Mouse (Mus musculus) T-helper 17 cell (primary cell): ENCODE data around the gene Slc22a5.

Experiments
- in situ Hi-C, 2 experiments: fragments of 300-600 bp; cut with MboI, MseI; formaldehyde crosslinking; loops; 1 replicate in 1 of 2; 2 replicates in 1 of 2; pipeline ENCODE4 v1.15.1; 2025; ENCODE audit warnings: high pct_unique_total_duplicates in 2 of 2

The Slc22a5 gene

GRCm38 (mm10) chr11:53891505-53892451, at the start of gene Slc22a5:
Gene Slc22a5, minus strand, starts transcription at chr11:53891660.
- in situ Hi-C loops: no loop called here

- in situ Hi-C loops: loop anchor here (5.0 kb wide), 2 partner anchors 55 to 60 kb away; no protein-coding TSS in a partner anchor
These were observed 40.5 kb upstream of the Slc22a5 start for GRCm38 (mm10) chr11:53931944-53932318.

- in situ Hi-C loops: loop anchor here (5.0 kb wide), 2 partner anchors 56 to 61 kb away; no protein-coding TSS in a partner anchor
These were observed 39.9 kb upstream of the Slc22a5 start for GRCm38 (mm10) chr11:53931091-53931943.

- in situ Hi-C loops: loop anchor here (5.0 kb wide), 2 partner anchors 58 to 63 kb away; no protein-coding TSS in a partner anchor
These were observed 38.3 kb upstream of the Slc22a5 start for GRCm38 (mm10) chr11:53929741-53930140.

- in situ Hi-C loops: no loop called here
These were observed 37.1 kb upstream of the Slc22a5 start for GRCm38 (mm10) chr11:53928585-53928984.

- in situ Hi-C loops: no loop called here
These were observed 34.8 kb upstream of the Slc22a5 start for GRCm38 (mm10) chr11:53926303-53926702.

- in situ Hi-C loops: no loop called here
These were observed 27.4 kb upstream of the Slc22a5 start for GRCm38 (mm10) chr11:53918851-53919250.

DNA sequence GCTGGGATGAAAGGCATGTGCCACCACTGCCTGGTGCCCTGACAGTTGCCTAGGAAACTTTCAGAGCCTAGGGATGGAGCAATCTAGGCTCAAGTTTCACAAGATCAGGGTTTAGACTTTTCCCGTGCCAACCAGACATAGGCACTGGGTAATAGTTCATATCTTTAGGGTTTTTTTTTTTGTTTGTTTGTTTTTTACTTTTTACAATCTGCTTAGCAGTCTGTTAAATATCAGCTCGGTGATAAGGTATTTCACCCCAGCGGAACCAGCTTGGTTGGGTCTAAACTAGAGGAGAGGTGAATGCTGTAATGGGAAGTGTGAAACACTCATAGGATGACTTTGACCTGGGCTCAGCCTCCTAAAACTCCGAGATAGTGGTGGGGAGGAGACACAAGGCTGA, 19.6 kb upstream of the Slc22a5 start:
- in situ Hi-C loops: no loop called here

DNA sequence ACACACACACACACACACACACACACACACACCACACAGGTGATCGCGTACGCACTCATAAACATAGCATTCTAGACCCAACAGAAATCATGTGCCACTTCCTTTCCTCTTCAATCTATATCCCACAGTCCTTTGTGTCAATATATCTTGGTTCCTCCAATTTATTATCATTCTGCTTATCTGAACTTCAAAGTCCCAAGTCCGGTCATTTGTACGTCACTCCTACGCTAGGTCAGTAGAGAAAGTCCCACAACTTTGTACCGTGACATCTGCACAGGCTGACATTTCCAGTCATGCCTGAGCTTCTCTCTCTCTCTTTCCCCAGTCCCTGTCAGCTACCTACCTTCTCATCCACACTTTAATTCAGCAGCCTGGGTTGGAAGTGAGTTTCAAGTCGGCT, 17.2 kb upstream of the Slc22a5 start:
- in situ Hi-C loops: no loop called here

- in situ Hi-C loops: no loop called here
These were observed 13.1 kb upstream of the Slc22a5 start for GRCm38 (mm10) chr11:53904534-53904925.

DNA sequence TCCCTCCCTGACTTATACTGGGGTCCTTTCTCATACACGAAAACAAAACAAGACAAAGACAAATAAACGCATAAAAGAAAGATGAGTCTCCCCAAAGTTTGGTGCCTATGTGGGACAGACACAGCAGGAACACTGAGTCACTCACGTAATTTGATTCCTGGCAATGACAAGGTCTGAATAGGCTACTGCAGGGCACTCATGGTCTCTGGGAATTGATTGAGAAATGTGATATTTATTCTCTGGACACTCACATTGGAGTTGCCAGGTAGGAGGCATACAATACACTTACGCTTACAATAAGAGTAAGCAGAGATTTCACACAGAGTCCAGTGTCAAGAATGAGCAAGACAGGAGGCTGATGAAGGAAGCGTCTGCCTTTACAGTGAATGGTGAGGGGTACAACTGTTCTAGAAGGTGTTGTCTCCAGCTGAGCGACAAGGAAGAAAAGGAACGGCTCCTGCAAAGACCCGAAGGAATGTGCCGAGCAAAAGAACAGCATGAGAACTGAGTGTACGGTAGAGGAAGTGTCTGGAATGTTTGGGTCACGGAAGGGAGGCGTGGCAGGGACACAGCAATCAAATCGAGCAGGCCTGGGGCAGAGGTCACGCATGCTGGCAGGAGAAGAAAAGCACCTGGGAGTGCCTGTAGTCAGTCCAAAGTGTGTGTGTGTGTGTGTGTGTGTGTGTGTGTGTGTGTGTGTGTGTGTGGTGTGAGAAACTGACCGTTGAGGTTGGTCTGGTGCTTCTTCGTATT, 12.5 kb upstream of the Slc22a5 start:
- in situ Hi-C loops: no loop called here

DNA sequence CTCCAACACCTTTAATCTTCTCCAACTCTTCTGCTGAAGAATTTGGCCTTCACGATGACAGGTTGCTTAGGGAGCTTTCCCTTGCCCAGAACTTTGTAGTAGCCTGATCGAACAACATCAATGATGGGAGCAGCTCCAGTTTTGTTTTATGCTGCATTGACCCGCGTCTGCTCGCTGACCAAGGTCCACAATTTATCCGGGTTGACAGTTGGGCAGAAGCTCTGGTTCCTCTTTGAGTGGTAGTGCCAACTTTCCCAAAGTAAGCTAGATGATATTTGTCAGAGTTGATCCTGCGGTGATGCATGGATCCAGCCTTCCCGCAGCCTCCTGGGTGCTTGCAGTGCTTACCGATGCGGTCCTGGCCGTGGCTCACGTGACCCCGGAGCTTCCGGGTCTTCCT, 11.3 kb upstream of the Slc22a5 start:
- in situ Hi-C loops: no loop called here

DNA sequence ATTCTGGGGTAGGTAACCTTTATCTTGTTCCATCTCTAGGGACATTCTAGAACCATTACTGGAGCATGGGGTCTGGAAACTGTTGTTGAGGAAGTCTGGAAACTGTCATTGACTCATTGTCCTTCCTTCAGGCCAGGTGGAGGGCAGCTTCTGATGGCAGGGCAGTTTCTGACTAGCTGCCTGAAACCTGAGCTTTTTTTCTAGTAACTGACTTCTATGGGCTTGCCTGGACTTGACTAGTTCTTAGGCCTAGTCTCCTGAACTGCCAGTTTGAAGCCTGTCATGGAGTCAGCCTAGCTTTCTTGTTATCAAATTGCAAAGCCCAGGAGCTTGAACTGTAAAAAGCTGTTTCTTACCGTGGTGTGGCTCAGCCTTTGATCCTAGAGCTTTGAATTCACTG, 9.5 kb upstream of the Slc22a5 start:
- in situ Hi-C loops: no loop called here

DNA sequence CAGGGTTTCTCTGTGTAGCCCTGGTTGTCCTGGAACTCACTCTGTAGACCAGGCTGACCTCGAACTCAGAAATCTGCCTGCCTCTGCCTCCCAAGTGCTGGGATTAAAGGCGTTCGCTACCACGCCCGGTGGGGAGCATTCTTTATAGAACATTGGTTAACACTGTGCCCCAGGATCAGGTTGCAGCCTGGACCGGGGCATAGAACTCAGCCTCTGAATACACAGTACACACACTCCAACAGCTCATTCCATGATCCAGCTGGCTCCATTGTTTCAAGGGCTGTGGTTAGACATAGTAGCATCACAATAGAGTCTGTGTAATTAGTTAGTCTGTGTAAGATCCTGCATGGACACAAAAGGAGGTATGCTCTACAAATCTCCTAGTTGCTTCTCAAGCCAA, 8.5 kb upstream of the Slc22a5 start:
- in situ Hi-C loops: no loop called here

GRCm38 (mm10) chr11:53899004-53899403, 7.5 kb upstream of the Slc22a5 start:
- in situ Hi-C loops: no loop called here

GRCm38 (mm10) chr11:53896935-53897334, 5.5 kb upstream of the Slc22a5 start:
- in situ Hi-C loops: no loop called here

DNA sequence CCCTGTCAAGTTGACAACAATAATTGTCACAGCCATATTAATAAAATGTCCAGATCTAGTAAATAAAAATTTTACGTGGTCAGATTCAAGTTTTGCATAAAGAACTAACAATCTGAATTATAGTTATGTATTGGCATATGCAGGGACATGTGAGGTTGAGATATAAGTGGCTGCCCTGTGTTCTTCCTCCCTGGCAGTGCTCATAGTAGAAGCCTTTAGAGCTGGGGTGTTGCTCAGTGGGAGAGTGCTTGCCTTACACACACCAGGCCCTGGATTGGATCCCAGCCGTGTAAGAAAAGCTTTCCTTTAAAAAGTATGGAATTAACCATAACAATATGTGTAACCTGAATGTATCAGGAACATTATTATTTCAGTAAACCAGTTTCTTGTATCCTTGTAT, 2.0 kb upstream of the Slc22a5 start:
- in situ Hi-C loops: no loop called here

- in situ Hi-C loops: no loop called here
These were observed 1.4 kb upstream of the Slc22a5 start for GRCm38 (mm10) chr11:53892716-53893416.

DNA sequence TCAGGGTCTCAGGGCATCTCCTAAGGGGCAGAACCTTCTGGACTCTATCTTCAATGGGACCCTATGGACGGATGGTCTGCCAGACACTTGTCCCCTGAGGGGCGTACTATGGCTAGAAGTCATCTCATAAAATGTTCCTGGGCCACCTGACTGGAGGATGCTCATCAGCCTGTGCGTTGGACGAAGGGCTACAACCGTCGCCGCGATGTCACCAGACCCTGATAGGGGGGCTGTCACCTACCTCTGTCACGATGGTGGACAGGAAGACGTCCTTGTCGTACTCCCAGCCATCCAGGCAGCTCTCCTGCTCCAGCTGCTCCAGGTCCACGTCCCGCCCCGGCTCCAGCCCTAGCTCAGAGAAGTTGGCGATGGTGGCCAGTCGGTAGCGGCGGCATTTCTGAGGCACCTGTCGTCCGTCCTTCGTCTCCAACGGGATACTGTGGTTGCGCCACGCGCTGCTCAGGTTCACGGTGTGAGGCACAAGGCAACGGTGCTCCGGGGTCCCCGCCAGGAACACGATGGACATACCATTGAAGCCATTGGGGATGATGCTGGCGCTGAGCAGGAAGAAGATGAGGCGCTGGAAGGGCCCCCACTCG, 455 bp downstream of the Slc22a5 start:
- in situ Hi-C loops: no loop called here

GRCm38 (mm10) chr11:53890225-53890624, 1.2 kb downstream of the Slc22a5 start:
- in situ Hi-C loops: no loop called here
